Mouse (Mus musculus) small intestine, adult 2 months (tissue): ENCODE results near the gene Rab4a.

Source experiments
- CTCF ChIP-seq: fragments of 200-500 bp; IDR thresholded peaks from 2 replicates; pipeline ENCODE4 v1.5.1; 2012; ENCODE audit warnings: low read depth, mild to moderate bottlenecking, control low read depth, inconsistent platforms, low read length, moderate library complexity, mixed read lengths; ENCODE audit not compliant: insufficient replicate concordance, insufficient read length; ENCODE audit errors: extremely low read depth
- POLR2A ChIP-seq: fragments of 200-500 bp; IDR thresholded peaks from 2 replicates; pipeline ENCODE4 v1.6.1; 2012; ENCODE audit warnings: low read depth, mild to moderate bottlenecking, control low read depth, inconsistent platforms, low read length, moderate library complexity

DNA sequence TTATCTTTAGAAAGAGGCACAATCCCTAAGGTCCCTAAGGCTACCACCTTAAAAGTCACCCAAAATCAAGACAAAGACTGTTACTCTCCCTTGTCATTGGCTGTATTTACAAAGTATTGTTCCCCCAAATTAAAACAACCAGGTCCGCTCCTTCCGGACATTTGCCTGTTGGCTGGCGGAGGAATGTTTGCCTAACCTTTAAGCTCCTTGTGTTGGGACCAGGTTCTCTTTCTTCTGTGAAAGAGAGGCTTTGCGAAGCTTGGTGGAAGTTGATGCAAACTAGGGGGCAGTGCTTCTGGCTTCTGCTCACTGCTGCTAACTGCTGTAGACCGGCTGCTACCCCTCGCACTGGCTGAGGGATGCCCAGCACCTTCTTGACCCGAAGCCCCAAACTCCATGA, 2.9 kb downstream of the Rab4a start:
- no peak for TF ChIP-seq CTCF
- no peak for TF ChIP-seq POLR2A
